Mouse (Mus musculus): ENCODE results near the gene AC134908.4. TPM values are rescaled to one million over a fixed set of nuclear protein-coding genes. Genes with fewer than 3 reads are reported as not detected.

The AC134908.4 gene
- total RNA-seq (2021), result 1 to 10 TPM in 1 of 2 experiments, under 1 TPM in 1; 0.86 to 1.2 TPM

GRCm38 (mm10) chr17:25795609-25796092 is at the start of gene AC134908.4:
AC134908.4 (minus strand) TSS chr17:25795659.
- DNase-seq, result no peak

GRCm38 (mm10) chr17:25844396-25844901 is 49.0 kb upstream of the AC134908.4 start, which contains the start of gene Rhot2:
Rhot2 (minus strand) TSS chr17:25844851.
- DNase-seq, result peak; percentile 95

- DNase-seq, result no peak
Measured at GRCm38 (mm10) chr17:25843636-25844395, 48.4 kb upstream of the AC134908.4 start.

- no peak for DNase-seq
Measured at GRCm38 (mm10) chr17:25843122-25843521, 47.7 kb upstream of the AC134908.4 start.

- DNase-seq, result no peak
Measured at GRCm38 (mm10) chr17:25842509-25842908, 47.0 kb upstream of the AC134908.4 start.

- DNase-seq, result no peak
Measured at GRCm38 (mm10) chr17:25841117-25841880, 45.8 kb upstream of the AC134908.4 start, which contains the start of gene Gm20683. Gm20683 (minus strand) TSS chr17:25841763.

GRCm38 (mm10) chr17:25840519-25840918 is 45.1 kb upstream of the AC134908.4 start:
- DNase-seq, result no peak

- no peak for DNase-seq
Measured at GRCm38 (mm10) chr17:25839455-25840235, 44.2 kb upstream of the AC134908.4 start.

- DNase-seq, result no peak
Measured at GRCm38 (mm10) chr17:25838904-25839303, 43.4 kb upstream of the AC134908.4 start.

GRCm38 (mm10) chr17:25837533-25837932 is 42.1 kb upstream of the AC134908.4 start:
- no peak for DNase-seq

- peak; percentile 79 for DNase-seq
Measured at GRCm38 (mm10) chr17:25837076-25837410, 41.6 kb upstream of the AC134908.4 start, which contains the start of gene Rhbdl1. Rhbdl1 (minus strand) TSS chr17:25837295.

- no peak for DNase-seq
Measured at GRCm38 (mm10) chr17:25836397-25837075, 41.1 kb upstream of the AC134908.4 start.

- DNase-seq, result no peak
Measured at GRCm38 (mm10) chr17:25835816-25836215, 40.4 kb upstream of the AC134908.4 start.

GRCm38 (mm10) chr17:25835301-25835700 is 39.8 kb upstream of the AC134908.4 start:
- no peak for DNase-seq

GRCm38 (mm10) chr17:25834595-25835222 is 39.2 kb upstream of the AC134908.4 start:
- DNase-seq, result no peak

- peak; percentile 49 for DNase-seq
Measured at GRCm38 (mm10) chr17:25833961-25834594, 38.6 kb upstream of the AC134908.4 start.

GRCm38 (mm10) chr17:25833291-25833663 is 37.8 kb upstream of the AC134908.4 start, which contains the start of gene Stub1:
Stub1 (minus strand) TSS chr17:25833404.
- DNase-seq, result peak; percentile 94

- peak; percentile 100 for DNase-seq
Measured at GRCm38 (mm10) chr17:25832436-25833290, 37.2 kb upstream of the AC134908.4 start.

- peak; percentile 47 for DNase-seq
Measured at GRCm38 (mm10) chr17:25831451-25832281, 36.2 kb upstream of the AC134908.4 start.
